Mouse (Mus musculus) lung, adult 10 weeks (tissue): ENCODE data around the gene Olfr392. TPM values are rescaled to one million over a fixed set of nuclear protein-coding genes. Genes with fewer than 3 reads are reported as not detected.

Experiments used
- polyA plus RNA-seq: library from polyadenylated mRNA; stranded (reverse); fragments of 350-450 nt; fragmentation: Illumina TruSeq; extraction: RNeasy Lipid Tissue Mini Kit (QIAGEN cat#74804); gene quantifications from one replicate; pipeline ENCODE4 v1.2.3, GENCODE M21; 2014; ENCODE audit warnings: low read depth, low replicate concordance; ENCODE audit not compliant: insufficient read depth

Olfr392 gene
- not detected for polyA plus RNA-seq

DNA sequence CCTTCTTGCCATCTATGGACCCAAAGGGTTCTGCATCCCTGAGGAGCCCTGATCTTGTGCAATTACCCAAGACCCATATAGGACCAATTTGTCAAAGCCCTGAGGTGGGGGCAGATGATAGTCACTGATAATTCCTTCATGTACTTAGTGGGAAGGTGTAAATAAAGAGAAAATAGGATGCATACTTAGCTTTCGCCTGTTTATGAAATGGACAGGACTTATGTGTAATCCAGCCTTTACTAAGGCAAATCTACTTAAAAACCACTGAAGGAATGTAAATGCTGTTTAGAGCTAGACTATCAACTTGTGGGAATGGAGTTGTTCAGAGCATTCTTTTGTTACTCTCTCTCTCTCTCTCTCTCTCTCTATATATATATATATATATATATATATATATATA, at the start of gene Olfr392:
Gene Olfr392, minus strand, starts transcription at position 101 of the 400 bp plus-strand sequence.

GRCm38 (mm10) chr11:73851354-73851753, 34.5 kb upstream of the Olfr392 start, which contains the start of gene Olfr393:
TSS of gene Olfr393 (minus strand) at chr11:73851454.

GRCm38 (mm10) chr11:73802952-73803351, 13.9 kb downstream of the Olfr392 start, which contains the start of gene Olfr391-ps:
TSS of gene Olfr391-ps (minus strand) at chr11:73803052.

GRCm38 (mm10) chr11:73782664-73783063, 34.2 kb downstream of the Olfr392 start, which contains the start of gene Olfr390:
TSS of gene Olfr390 (plus strand) at chr11:73782964.

GRCm38 (mm10) chr11:73780613-73781012, 36.2 kb downstream of the Olfr392 start, which contains the start of gene Olfr389:
TSS of gene Olfr389 (minus strand) at chr11:73780713.

Other genes starting within 250 kb of the Olfr392 start
- gene Olfr385, start 224.0 kb downstream of the Olfr392 start, polyA plus RNA-seq, result not detected
- not detected for gene Olfr384, start 218.5 kb downstream of the Olfr392 start, polyA plus RNA-seq
- not detected for gene Zfp735, start 128.3 kb downstream of the Olfr392 start, polyA plus RNA-seq
- not detected for gene Olfr389, start 36.3 kb downstream of the Olfr392 start, polyA plus RNA-seq
- not detected for gene Olfr390, start 34.1 kb downstream of the Olfr392 start, polyA plus RNA-seq
- not detected for gene Olfr391-ps, start 14.0 kb downstream of the Olfr392 start, polyA plus RNA-seq
- not detected for gene Olfr393, start 34.4 kb upstream of the Olfr392 start, polyA plus RNA-seq
- gene Olfr394, start 73.7 kb upstream of the Olfr392 start, polyA plus RNA-seq, result not detected
- not detected for gene Olfr395, start 92.2 kb upstream of the Olfr392 start, polyA plus RNA-seq
- gene Olfr23, start 119.6 kb upstream of the Olfr392 start, polyA plus RNA-seq, result not detected
- not detected for gene Olfr397, start 143.8 kb upstream of the Olfr392 start, polyA plus RNA-seq
- not detected for gene Olfr398, start 173.4 kb upstream of the Olfr392 start, polyA plus RNA-seq
- not detected for gene Olfr139, start 239.5 kb upstream of the Olfr392 start, polyA plus RNA-seq
- not detected for gene Olfr399, start 239.6 kb upstream of the Olfr392 start, polyA plus RNA-seq